Mouse (Mus musculus): ENCODE results near the gene Pkd1l1.

Gene Pkd1l1

GRCm38 (mm10) chr11:8825413-8825812 lies 147.7 kb downstream of the Pkd1l1 start:
- DNase-seq (ENCODE audit: low spot score in 2 of 2): no peak

DNA sequence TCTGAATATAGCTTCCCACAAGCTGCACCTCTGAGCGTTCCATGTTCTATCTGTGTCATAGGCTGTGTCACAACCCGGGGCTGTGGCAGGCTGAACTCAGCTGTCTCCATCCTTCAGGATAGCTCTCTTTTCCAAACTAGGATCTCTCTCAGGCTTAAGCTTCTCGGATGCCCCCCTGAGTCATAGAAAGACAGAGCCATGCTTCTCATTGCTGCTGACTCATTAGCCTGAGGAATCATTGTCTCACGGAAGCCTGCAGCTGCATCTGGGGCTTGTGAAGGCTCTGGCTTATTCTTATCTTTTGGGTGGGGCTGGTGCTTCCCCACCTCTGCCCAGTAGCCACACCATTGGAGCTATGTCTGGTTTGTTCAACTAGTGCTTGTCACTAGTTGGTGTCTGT lies 151.7 kb downstream of the Pkd1l1 start:
- DNase-seq (ENCODE audit: low spot score in 2 of 2): no peak

DNA sequence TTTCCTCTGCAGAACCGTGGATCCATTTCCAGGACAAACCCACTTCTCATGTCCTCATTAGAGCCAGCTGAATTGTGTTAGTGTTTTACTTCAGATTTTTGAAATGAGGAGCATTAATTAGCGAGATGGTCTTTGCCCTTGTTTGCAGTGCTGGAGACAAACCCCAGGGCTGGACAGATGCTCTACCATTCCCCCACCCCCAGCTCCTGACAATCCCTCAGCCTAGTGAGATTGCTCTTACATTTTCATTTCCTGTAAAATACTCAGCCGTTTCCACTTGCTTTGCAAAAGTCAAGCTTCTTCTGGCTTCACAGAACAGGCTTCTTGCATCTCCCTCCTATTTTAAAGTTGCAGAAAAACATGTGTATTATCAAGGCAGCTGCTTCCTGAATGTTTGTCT lies 155.7 kb downstream of the Pkd1l1 start:
- DNase-seq (ENCODE audit: low spot score in 2 of 2): no peak

DNA sequence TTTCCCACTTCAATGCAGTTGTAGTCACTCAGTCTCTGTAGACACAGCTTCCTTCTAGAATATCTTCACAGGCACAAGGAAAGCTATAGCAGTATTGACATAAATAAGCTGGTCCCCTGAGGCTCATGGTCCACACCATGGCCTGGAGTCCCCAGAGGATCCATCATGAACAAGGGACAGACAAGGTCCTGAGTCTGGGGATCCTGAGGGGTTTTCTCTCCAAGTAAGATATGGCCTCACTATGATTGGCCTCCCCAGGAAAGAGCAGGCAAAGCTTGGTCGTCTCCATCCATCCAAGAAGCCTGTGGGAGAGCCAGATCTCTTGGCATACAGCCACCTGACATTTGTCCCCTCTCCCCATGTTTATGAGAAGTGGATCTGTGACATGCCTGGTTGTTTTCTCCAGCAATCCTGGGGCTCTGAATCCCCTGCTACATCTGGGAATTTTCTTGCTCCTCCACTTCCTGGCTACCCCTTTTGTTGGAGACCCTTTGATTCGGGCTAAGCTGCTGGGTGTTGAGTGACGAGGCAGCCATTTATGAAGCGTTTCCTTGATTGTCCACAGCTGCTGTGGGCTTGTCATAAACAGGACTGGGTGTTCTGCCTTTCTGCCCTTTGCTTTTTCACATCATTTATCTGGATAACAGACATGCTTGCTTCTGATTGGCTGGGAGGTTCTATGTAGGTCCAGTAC lies 158.8 kb downstream of the Pkd1l1 start:
- peak in 1 of 2 experiments; percentile 13 for DNase-seq (ENCODE audit: low spot score in 2 of 2)

DNA sequence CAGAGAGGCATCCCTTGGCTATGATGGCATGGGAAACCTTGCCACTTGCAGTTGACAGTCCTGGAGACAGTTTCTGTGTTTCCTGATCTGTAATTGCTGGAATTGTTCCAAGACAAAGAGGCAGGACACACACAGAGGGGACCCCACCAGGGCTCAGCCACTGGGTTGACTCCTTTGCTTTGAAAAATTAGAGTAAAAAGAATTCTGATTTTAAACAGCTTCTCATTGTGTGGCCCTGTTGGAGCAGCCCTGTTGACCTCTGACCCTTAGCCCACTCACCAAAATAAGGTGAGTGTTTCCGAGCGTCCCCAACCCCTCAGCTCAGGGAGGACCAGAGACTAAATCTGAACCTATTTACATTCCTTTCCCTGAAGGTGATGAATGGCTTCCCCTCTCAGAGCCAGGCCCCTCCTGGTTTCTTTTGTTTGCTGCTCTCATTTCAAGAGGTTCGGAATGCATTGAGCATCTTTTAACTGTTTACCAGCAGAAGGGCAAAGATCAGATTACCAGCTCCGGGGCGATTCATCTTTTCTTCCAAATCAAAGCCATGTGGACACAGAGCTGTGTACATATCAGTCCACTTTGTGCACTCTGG lies 161.5 kb downstream of the Pkd1l1 start:
- no peak for DNase-seq (ENCODE audit: low spot score in 2 of 2)

DNA sequence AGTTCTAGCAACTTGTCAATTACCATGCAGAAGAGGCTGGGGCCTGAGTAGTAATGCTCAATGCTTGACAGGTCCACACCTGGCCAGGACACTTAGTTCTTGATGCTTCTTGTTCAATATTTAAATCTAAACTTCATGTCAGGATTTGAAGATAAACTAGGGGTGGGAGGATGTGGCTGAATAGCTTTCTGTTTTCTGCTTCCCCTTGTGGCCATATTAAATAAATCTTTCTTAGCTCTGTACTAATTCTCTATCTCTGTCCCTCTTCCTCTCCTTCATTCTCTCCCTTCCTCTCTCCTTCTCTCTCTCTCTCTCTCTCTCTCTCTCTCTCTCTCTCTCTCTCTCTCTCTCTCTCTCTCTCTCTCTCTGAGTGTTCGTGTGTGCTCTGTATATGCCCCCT lies 163.4 kb downstream of the Pkd1l1 start:
- DNase-seq (ENCODE audit: low spot score in 2 of 2): no peak

DNA sequence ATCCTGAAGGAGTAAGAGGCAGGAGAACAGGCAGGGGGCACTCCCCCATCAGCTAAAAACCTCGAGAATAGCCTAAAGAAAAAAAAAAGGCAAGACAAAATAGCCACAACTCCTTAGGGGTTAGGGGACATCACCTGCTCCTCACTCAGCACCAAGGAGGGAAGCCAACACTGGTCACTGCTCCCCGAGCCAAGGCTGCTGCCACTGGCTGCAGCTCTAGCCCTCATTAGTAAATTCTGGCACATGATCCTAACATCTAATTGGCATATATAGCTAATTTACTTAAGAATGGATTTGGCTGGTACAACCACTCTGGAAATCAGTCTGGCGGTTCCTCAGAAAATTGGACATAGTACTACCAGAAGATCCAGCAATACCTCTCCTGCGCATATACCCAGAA lies 166.1 kb downstream of the Pkd1l1 start:
- no peak for DNase-seq (ENCODE audit: low spot score in 2 of 2)

GRCm38 (mm10) chr11:8804178-8804577 lies 168.9 kb downstream of the Pkd1l1 start:
- DNase-seq (ENCODE audit: low spot score in 2 of 2): no peak

- no peak for DNase-seq (ENCODE audit: low spot score in 2 of 2)
These were observed 175.6 kb downstream of the Pkd1l1 start for GRCm38 (mm10) chr11:8797486-8797885.

DNA sequence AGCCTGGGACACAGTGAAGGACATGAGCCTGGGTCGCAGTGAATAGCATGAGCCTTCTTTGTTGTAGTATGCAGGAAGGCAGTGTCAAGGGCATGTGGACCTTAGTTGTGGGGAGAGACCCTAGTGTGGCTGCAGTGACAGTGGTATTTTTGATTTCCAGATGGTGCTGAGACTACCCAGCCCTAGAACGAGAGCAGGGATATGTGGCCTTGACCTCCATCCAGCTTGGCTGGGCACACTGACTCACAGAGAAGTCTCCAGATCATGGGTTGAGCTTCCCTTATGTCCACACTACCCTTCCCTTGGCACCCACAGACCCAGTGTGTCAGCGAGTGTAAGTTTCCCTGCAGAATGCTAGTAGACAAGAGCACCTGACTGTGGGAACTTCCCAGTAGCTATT lies 178.0 kb downstream of the Pkd1l1 start:
- no peak for DNase-seq (ENCODE audit: low spot score in 2 of 2)

- no peak for DNase-seq (ENCODE audit: low spot score in 2 of 2)
These were observed 180.9 kb downstream of the Pkd1l1 start for GRCm38 (mm10) chr11:8792146-8792545.

DNA sequence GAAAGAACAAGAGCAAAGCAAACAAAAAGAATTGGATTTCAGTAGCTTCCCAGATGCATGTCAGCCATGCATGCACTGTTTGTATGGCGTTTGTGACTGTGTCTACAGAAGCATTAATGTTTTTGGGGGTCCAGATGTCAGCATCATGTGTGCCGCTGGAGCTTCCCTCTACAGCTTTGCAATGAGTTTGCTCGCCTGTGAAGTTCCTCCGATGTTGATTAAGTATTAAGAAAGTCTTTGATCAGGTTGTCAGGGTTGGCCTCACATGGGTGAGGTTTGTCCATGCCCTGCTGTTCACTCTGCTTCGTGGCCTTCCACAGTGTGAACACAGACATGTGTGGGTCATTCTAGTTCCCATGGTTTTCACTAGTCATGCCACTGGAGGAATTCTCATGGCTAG lies 183.9 kb downstream of the Pkd1l1 start:
- DNase-seq (ENCODE audit: low spot score in 2 of 2): no peak

DNA sequence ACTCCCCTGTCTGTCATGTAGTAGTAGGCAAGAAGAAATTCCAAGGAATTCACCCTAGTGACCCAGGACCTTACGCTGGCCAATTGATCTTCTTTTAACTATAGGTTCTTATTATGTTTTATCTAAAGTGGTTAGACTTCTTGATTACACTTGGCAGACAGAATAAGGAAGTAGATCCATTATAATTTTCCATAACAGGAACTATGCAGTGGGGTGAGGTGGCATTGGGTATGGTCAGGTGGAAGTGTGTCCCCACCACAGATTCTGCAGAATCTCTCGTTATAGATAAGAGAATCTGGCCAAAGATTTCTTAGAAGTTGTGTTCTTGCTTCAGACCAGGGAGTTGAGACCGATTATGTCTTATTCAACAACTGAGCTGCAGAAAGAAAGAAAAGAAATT lies 185.5 kb downstream of the Pkd1l1 start:
- no peak for DNase-seq (ENCODE audit: low spot score in 2 of 2)

- no peak for DNase-seq (ENCODE audit: low spot score in 2 of 2)
These were observed 188.7 kb downstream of the Pkd1l1 start for GRCm38 (mm10) chr11:8784413-8784812.

- no peak for DNase-seq (ENCODE audit: low spot score in 2 of 2)
These were observed 191.0 kb downstream of the Pkd1l1 start for GRCm38 (mm10) chr11:8782141-8782465.

GRCm38 (mm10) chr11:8781308-8782140 lies 191.5 kb downstream of the Pkd1l1 start:
- peak; percentile 8 to 11 for DNase-seq (ENCODE audit: low spot score in 2 of 2)

GRCm38 (mm10) chr11:8779427-8779826 lies 193.6 kb downstream of the Pkd1l1 start:
- no peak for DNase-seq (ENCODE audit: low spot score in 2 of 2)
